Mouse (Mus musculus): ENCODE measurements around the gene Erap1. TPM values are rescaled to one million over a fixed set of nuclear protein-coding genes. Genes with fewer than 3 reads are reported as not detected.
A peak's percentile ranks its signal among the peaks of the same experiment; 100 is the strongest.
"Not testable (repeated sequence)": the region's sequence is repeated elsewhere in the genome, so short reads cannot be mapped to it uniquely, and the experiment has no call there.

Gene Erap1
- 10 to 100 TPM; 10.4 to 12.6 TPM for total RNA-seq (2021)

GRCm38 (mm10) chr13:74638793-74639711 is at the start of gene Erap1:
Gene Erap1 (plus strand): TSS chr13:74639568.
- DNase-seq = peak in 1 of 2 experiments; percentile 7

- not testable (repeated sequence) for DNase-seq
Observed at GRCm38 (mm10) chr13:74591401-74591821, 48.0 kb upstream of the Erap1 start.

DNA sequence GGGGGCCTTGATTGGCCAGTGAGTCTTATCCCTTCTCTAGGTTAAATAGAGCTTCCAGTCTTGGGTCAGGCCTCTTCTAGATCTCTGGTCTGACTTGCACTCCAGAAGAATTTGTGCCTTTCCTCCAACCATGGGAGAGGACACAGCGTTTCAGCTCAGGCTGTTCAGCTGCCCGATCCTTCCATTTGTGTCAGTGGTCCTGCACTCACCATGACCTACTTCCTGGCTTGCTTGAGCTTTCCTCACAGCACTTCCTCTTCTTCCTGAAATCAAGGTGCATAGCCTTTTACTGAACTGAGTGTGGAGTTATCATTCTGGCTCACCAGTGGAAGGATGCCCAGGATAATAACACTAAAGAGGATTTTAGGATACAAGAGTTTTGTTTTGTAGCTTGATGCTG is 47.5 kb upstream of the Erap1 start:
- DNase-seq = not testable (repeated sequence)

DNA sequence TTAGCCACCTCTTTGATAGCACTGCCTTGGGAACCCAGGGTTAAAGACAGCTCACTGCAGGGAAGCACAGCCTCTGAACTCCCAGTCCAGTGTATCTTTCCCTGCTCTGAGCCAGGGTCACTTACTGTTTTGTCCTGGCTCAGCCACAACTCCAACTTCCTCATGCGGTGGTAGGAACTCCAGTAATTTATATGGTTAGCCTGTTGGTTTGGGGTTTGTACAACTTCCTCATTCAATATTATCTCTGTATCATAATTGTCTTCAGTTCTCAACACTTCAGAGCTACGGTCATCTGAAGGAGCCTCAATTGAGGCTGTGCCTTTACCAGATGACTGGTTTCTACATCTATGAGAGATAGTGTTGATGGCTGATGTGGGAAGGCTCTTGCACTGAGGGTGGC is 42.3 kb upstream of the Erap1 start:
- not testable (repeated sequence) for DNase-seq

GRCm38 (mm10) chr13:74601776-74602175 is 37.6 kb upstream of the Erap1 start:
- DNase-seq = not testable (repeated sequence)

DNA sequence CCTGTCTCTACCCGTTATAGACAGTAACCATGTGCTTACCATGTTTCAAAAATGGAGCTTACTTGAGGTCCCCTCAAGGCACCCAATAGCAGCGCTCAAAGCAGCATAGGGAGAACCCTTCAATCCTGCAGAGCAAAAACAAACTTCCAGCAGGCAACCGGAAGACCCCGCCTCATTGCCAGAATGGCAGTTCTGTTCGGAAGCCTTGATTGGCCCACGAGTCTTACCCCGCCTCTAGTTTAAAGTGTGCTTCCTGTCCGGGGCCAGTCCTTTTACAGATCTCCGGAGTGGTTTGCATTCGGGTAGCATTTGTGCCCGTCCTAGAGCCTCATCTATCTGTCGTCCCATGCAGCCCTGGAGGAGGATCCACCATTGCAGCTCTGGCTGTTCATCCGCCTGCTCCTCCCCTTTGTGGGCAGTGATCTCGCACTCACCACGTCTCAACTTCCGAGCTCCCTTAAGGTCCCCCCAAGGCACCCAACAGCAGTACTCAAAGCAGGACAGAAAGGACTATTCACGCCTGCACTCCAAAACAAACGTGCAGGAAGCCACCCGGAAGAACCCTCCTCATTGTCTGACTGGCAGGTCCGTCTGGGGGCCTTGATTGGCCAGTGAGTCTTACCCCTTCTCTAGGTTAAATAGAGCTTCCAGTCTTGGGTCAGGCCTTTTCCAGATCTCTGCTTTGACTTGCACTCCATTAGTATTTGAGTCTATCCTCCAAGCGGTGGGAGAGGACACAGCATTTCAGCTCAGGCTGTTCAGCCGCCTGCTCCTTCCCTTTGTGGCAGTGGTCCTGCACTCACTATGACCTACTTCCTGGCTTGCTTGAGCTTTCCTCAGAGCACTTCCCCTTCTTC is 22.0 kb upstream of the Erap1 start:
- peak; percentile 77 for DNase-seq

- DNase-seq = no peak
Observed at GRCm38 (mm10) chr13:74632327-74632726, 7.0 kb upstream of the Erap1 start.

GRCm38 (mm10) chr13:74632857-74633256 is 6.5 kb upstream of the Erap1 start:
- no peak for DNase-seq

DNA sequence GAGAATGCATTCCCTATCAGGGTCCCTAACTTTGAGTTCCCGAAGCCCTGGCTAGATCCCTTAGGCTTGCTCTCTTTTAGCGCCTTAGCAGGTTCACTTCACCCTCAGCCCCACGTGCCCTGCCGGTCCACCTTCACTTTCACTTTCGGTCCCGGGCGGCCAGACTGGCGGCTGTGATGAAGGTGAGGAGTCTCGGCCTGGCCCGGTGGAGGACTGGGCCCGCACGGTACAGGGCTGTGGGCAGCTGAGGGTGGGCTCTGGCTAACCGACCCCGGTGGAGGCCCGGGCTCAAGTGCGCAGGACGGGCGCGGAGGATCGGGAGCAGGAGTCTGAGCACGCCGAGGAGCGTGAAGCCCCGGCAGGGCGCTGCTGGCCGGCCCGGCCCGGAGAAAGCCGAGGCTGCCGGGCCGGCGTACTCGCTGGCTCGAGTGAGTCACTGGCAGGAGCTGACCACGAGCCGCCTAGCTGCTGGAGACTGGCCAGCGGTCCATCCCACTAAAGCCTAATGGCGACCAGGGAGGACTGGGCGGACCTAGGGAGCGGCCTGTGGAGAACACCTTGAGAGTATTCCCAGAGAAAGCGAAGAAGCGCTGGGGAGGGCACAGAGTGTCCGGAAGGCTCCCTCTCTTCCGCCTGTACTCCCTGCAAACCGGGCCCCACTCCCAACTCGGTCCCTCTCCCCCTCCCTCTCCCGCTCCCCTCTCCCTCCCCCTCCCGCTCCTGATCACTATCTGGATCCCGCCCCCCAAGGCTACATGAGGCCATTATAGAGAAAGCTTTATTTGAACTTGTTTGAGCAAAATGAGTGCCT is 549 bp downstream of the Erap1 start:
- peak; percentile 58 to 60 for DNase-seq

DNA sequence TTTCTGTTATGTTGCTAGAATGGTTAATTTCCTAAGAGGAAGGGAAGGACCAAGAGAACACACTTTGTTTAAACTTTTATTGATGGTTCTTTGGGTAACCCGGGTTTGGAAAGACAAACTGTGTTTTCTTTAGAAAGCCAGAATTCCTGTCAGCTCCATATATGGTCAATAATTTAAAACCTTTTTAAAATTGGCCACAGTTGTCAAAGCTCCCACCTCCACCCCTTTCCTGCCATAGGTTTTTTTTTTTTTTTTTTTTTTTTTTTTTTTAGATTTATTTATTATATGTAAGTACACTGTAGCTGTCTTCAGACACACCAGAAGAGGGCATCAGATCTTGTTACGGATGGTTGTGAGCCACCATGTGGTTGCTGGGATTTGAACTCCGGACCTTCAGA is 1.2 kb downstream of the Erap1 start:
- DNase-seq = not testable (repeated sequence)

DNA sequence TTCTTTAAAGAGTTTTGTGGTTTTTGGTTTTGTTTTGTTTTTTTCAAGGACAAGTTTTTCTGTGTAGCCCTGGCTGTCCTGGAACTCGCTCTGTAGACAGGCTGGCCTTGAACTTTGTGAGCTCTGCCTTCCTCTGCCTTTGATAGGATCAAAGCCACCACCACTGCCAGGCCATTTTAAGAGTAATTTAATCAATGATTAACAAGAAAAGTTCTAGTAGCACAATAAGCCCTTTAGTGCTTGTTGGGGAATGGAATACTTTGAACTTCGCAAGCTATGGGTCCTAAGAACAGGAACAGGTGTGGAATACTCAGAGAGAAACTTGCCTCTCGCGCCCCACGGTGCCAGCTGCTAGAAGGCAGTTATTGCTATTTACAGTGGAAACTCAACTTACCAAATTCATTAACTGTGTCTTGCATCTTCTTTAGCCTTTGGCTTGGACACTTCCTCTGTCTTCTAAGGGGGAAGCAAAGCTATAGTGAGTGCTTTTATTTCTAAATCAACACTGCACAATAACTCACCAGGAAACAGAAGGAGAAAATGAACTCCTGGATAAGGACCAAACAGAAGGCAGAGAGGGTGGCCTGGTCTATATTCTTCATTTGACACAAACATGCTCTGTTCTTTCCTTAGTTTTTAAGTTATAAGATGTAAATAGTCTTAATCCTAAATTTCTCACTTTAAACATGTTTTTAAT is 56.3 kb downstream of the Erap1 start:
- DNase-seq = no peak

GRCm38 (mm10) chr13:74696225-74696624 is 56.9 kb downstream of the Erap1 start:
- DNase-seq = no peak

DNA sequence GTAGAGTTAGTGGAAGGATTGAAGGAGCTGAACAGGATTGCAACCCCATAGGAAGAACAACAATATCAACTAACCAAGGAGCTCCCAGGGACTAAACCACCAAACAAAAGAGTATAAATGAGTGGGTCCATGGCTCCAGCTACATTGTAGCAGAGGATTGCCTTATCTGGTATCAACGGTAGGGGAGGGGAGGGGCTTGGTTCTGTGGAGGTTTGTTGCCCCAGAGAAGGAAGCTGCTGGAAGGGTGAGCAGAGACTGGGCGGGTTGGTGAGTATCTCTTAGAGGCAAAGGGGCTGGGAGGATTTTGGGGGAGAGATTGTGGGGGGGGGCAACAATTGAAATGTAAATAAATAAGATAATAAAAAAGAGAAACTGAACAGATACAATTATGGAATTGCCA is 79.6 kb downstream of the Erap1 start:
- no peak for DNase-seq

- DNase-seq = no peak
Observed at GRCm38 (mm10) chr13:74733726-74734125, 94.4 kb downstream of the Erap1 start.

- DNase-seq = no peak
Observed at GRCm38 (mm10) chr13:74735834-74736233, 96.5 kb downstream of the Erap1 start.

- no peak for DNase-seq
Observed at GRCm38 (mm10) chr13:74736396-74736795, 97.0 kb downstream of the Erap1 start.

Other genes with a start within 250 kb of the Erap1 start
- 1 to 10 TPM; 5.1 to 6.7 TPM for gene Zfp72, start 248.7 kb upstream of the Erap1 start, total RNA-seq (2021)
- gene Ftl1-ps1, start 239.9 kb upstream of the Erap1 start, total RNA-seq (2021) = 100 to 1,000 TPM; 149 to 151 TPM
- gene Zfp825, start 145.6 kb upstream of the Erap1 start, total RNA-seq (2021) = 1 to 10 TPM; 6.8 to 7.3 TPM
- gene Cast, start 169.2 kb downstream of the Erap1 start, total RNA-seq (2021) = 1 to 10 TPM; 4.6 to 5.0 TPM

Data from layer of hippocampus, postnatal 36 days (tissue).